Comparison of ENCODE assay signal across 35 mouse cellular contexts in the genomic region with DNA sequence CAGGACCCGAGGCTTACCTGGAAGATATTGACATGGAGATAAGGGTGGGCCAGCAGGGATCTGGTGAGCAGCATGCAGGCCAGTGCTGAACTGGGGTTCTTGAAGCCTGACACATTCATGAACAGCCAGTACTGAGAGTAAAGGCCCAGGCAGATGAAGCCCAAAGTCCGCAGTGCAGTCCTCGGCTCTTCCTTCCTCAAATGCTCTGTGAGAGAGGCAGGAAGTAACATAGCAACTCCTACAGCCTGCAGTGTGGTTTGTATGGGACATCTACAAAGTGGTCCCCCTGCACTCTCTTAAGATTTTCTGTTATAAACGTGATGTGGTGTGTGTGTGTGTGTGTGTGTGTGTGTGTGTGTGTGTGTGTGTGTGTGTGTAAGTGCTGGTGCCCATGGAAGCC. TPM values are rescaled to one million over a fixed set of nuclear protein-coding genes. Genes with fewer than 3 reads are reported as not detected.
DNase-seq lines count a peak whose midpoint lies in the region; ATAC-seq and TF ChIP-seq lines count a peak whose summit lies in the region.
"Had no signal": no experiment of that assay in that cellular context is flagged by ENCODE, and none has a peak within 500 bp of the region (broad histone marks: within the 10 kb centered on the region; RNA-seq: fewer than 3 reads in every experiment).

No protein-coding gene starts in this region.

- H3K9me3 ChIP-seq in liver, postnatal 0 days (ENCODE audit: low read length): no peaks in the 10 kb centered on the region
- no peaks in the 10 kb centered on the region for H3K9me3 ChIP-seq in liver, embryonic 12.5 days (replicated peaks)
- H3K9me3 ChIP-seq: embryonic facial prominence, embryonic 10.5 days; embryonic facial prominence, embryonic 15.5 days; forebrain, embryonic 12.5 days; G1E; hindbrain, embryonic 15.5 days; liver, embryonic 15.5 days; lung, embryonic 15.5 days; midbrain, embryonic 13.5 days had no signal

- H3K4me3 ChIP-seq in liver, postnatal 0 days (ENCODE audit: low read depth, low read length): no peak overlapping the region
- H3K4me3 ChIP-seq in liver, embryonic 12.5 days: no peak overlapping the region
- H3K4me3 ChIP-seq: embryonic facial prominence, embryonic 10.5 days; embryonic facial prominence, embryonic 15.5 days; forebrain, embryonic 12.5 days; hindbrain, embryonic 15.5 days; liver, embryonic 15.5 days; lung, embryonic 15.5 days; midbrain, embryonic 13.5 days had no signal

- H3K9ac ChIP-seq in liver, postnatal 0 days (replicated peaks): no peak overlapping the region
- H3K9ac ChIP-seq in liver, embryonic 12.5 days: no peak overlapping the region
- H3K9ac ChIP-seq: embryonic facial prominence, embryonic 15.5 days; forebrain, embryonic 12.5 days; forebrain, postnatal 0 days; hindbrain, embryonic 15.5 days; liver, embryonic 15.5 days; lung, embryonic 15.5 days; midbrain, embryonic 13.5 days had no signal

- H3K36me3 ChIP-seq in liver, postnatal 0 days (replicated peaks; ENCODE audit: insufficient read depth, low read length): 0 out of 2 replicates have a peak, but pooled peaks cover 6% of the 10 kb centered on the region
- H3K36me3 ChIP-seq in liver, embryonic 12.5 days: peaks cover 10% of the 10 kb centered on the region; the same call in 1 of the 2 replicates
- H3K36me3 ChIP-seq: embryonic facial prominence, embryonic 10.5 days; embryonic facial prominence, embryonic 15.5 days; forebrain, embryonic 12.5 days; G1E; hindbrain, embryonic 15.5 days; lung, embryonic 15.5 days; midbrain, embryonic 13.5 days had no signal

- 18% methylated on average over 4 of the region's 4 CpGs for WGBS in liver, postnatal 0 days (ENCODE audit: insufficient replicate concordance)
- 25% methylated on average over 4 of the region's 4 CpGs for WGBS in liver, embryonic 12.5 days (ENCODE audit: insufficient replicate concordance)

- peaks cover 5% of the 10 kb centered on the region; the same call in 1 of the 2 replicates for H3K4me1 ChIP-seq in liver, postnatal 0 days (ENCODE audit: insufficient read depth)
- peaks cover 16% of the 10 kb centered on the region for H3K4me1 ChIP-seq in liver, embryonic 12.5 days
- H3K4me1 ChIP-seq: embryonic facial prominence, embryonic 15.5 days had no signal

- no peaks in the 10 kb centered on the region for H3K27me3 ChIP-seq in liver, postnatal 0 days (ENCODE audit: insufficient read depth, low read length)
- no peaks in the 10 kb centered on the region for H3K27me3 ChIP-seq in liver, embryonic 12.5 days (replicated peaks)
- H3K27me3 ChIP-seq: embryonic facial prominence, embryonic 15.5 days; forebrain, embryonic 12.5 days; hindbrain, embryonic 15.5 days; liver, embryonic 15.5 days; lung, embryonic 15.5 days; midbrain, embryonic 13.5 days had no signal

- no peak for ATAC-seq in liver, postnatal 0 days
- no peak for ATAC-seq in liver, embryonic 12.5 days
- ATAC-seq in granulocyte monocyte progenitor cell, adult 5-6 weeks (replicated peaks; ENCODE audit: poor library complexity, severe bottlenecking): peak; percentile 75
- peak; percentile 56 for ATAC-seq in monocyte, adult 5-6 weeks (replicated peaks; ENCODE audit: insufficient number of reproducible peaks, low FRiP score, low TSS enrichment, poor library complexity, severe bottlenecking)
- ATAC-seq: forebrain, postnatal 0 days; inflammation-experienced regulatory T-cells, adult 6 months; midbrain, embryonic 13.5 days had no signal

- TF ChIP-seq EP300 in liver, postnatal 0 days (IDR thresholded peaks at IDR 0.05; ENCODE audit: low read depth): no peak

- H3K4me2 ChIP-seq in liver, postnatal 0 days (ENCODE audit: low read depth, low read length): 0 out of 2 replicates have a peak overlapping the region, but pooled peaks have one; percentile 26
- H3K4me2 ChIP-seq in liver, embryonic 12.5 days: no peak overlapping the region
- H3K4me2 ChIP-seq: embryonic facial prominence, embryonic 15.5 days; forebrain, embryonic 12.5 days; heart, embryonic 11.5 days; hindbrain, embryonic 15.5 days; liver, embryonic 15.5 days; lung, embryonic 15.5 days; midbrain, embryonic 13.5 days had no signal

- peak overlapping the region; percentile 72 for H3K27ac ChIP-seq in liver, postnatal 0 days (ENCODE audit: low read depth)
- no peak overlapping the region for H3K27ac ChIP-seq in liver, embryonic 12.5 days
- H3K27ac ChIP-seq: embryonic facial prominence, embryonic 10.5 days; embryonic facial prominence, embryonic 15.5 days; forebrain, embryonic 12.5 days; hindbrain, embryonic 15.5 days; liver, embryonic 15.5 days; lung, embryonic 15.5 days; midbrain, embryonic 13.5 days had no signal

- no peak for TF ChIP-seq CTCF in liver, postnatal 0 days (IDR thresholded peaks at IDR 0.05; ENCODE audit: low read depth)

- DNase-seq in cerebellum, adult 9-11 months: peak; percentile 8
- no peak for DNase-seq in cerebellum, postnatal 10 days
- DNase-seq in liver, postnatal 0 days: peak; percentile 13
- no peak for DNase-seq in adrenal gland, adult 18-20 months (ENCODE audit: low spot score in 2 of 2)
- DNase-seq in kidney, postnatal 36 days: no peak
- DNase-seq: adrenal gland, postnatal 10 days; cerebellum, adult 11-12 months; cerebellum, postnatal 14 days; forebrain, postnatal 0 days; gastrocnemius, postnatal 10 days; heart, postnatal 4 days; kidney, adult 2 months; left cerebral cortex, postnatal 4 days; thymus, adult 2 months; thymus, postnatal 36 days had no signal

RNA-seq across cellular contexts. Expression of a gene that starts 8.4 kb away (rescaled TPM):
- 7.0 and 7.3 TPM in 2 replicates for polyA plus RNA-seq in liver, postnatal 0 days (2015; fragmentation: Nextera tagmentation; extraction: Ambion mirVana)
- polyA plus RNA-seq in liver, embryonic 12.5 days (2016; fragmentation: Nextera tagmentation; extraction: Ambion mirVana): 17.1 and 17.8 TPM in 2 replicates
- total RNA-seq in granulocyte monocyte progenitor cell, adult 5-6 weeks (2014; fragmentation: Nextera tagmentation): 23.9 and 26.4 TPM in 2 replicates
- total RNA-seq in granulocyte monocyte progenitor cell, adult 5-6 weeks (2017): 9.7 and 14.2 TPM in 2 replicates
- total RNA-seq in monocyte, adult 5-6 weeks (2017): 8.4 to 14.8 TPM (median 11.7 TPM) in 3 replicates
- total RNA-seq in adrenal gland, adult 18-20 months (2021): 1,000 to 10,000 TPM; 1,063 to 1,343 TPM

RNA-seq across cellular contexts. Expression of a gene that starts 12.2 kb away (rescaled TPM):
- polyA plus RNA-seq in liver, postnatal 0 days (2015; fragmentation: Nextera tagmentation; extraction: Ambion mirVana): 4.6 and 4.9 TPM in 2 replicates
- polyA plus RNA-seq in liver, embryonic 12.5 days (2016; fragmentation: Nextera tagmentation; extraction: Ambion mirVana): 2.2 and 2.4 TPM in 2 replicates
- total RNA-seq in granulocyte monocyte progenitor cell, adult 5-6 weeks (2014; fragmentation: Nextera tagmentation): 1.2 and 1.3 TPM in 2 replicates
- total RNA-seq in granulocyte monocyte progenitor cell, adult 5-6 weeks (2017): 1.4 and 2.9 TPM in 2 replicates
- total RNA-seq in monocyte, adult 5-6 weeks (2017): 0.11 to 0.78 TPM (median 0.38 TPM) in 3 replicates
- 10 to 100 TPM; 43.9 to 59.6 TPM for total RNA-seq in adrenal gland, adult 18-20 months (2021)
- total RNA-seq: megakaryocyte-erythroid progenitor cell, adult 5-6 weeks had no signal
- polyA plus RNA-seq: G1E had no signal

RNA-seq across cellular contexts. Expression of a gene that starts 18.2 kb away (rescaled TPM):
- polyA plus RNA-seq in liver, postnatal 0 days (2015; fragmentation: Nextera tagmentation; extraction: Ambion mirVana): 0.04 and 0.09 TPM in 2 replicates
- 0.51 and 0.62 TPM in 2 replicates for polyA plus RNA-seq in liver, embryonic 12.5 days (2016; fragmentation: Nextera tagmentation; extraction: Ambion mirVana)
- not detected in 2 replicates for total RNA-seq in granulocyte monocyte progenitor cell, adult 5-6 weeks (2014; fragmentation: Nextera tagmentation)
- total RNA-seq in granulocyte monocyte progenitor cell, adult 5-6 weeks (2017): not detected in 2 replicates
- total RNA-seq in monocyte, adult 5-6 weeks (2017): not detected in 3 replicates
- total RNA-seq in adrenal gland, adult 18-20 months (2021): 10 to 100 TPM in 1 of 2 experiments, 1 to 10 TPM in 1; 2.2 to 10.6 TPM
- total RNA-seq: megakaryocyte-erythroid progenitor cell, adult 5-6 weeks had no signal
- polyA plus RNA-seq: embryonic facial prominence, embryonic 15.5 days; forebrain, embryonic 12.5 days; G1E; heart, postnatal 0 days; inflammation-experienced regulatory T-cells, adult 6 months; kidney, embryonic 16.5 days had no signal

RNA-seq across cellular contexts. Expression of a gene that starts 21.7 kb away (rescaled TPM):
- not detected in 2 replicates for polyA plus RNA-seq in liver, postnatal 0 days (2015; fragmentation: Nextera tagmentation; extraction: Ambion mirVana)
- polyA plus RNA-seq in liver, embryonic 12.5 days (2016; fragmentation: Nextera tagmentation; extraction: Ambion mirVana): not detected in 2 replicates
- total RNA-seq in granulocyte monocyte progenitor cell, adult 5-6 weeks (2014; fragmentation: Nextera tagmentation): not detected in 2 replicates
- total RNA-seq in granulocyte monocyte progenitor cell, adult 5-6 weeks (2017): not detected in 2 replicates
- not detected in 3 replicates for total RNA-seq in monocyte, adult 5-6 weeks (2017)
- total RNA-seq in adrenal gland, adult 18-20 months (2021): not detected
- total RNA-seq: adrenal gland, postnatal 10 days; forebrain, postnatal 0 days; G1E; gastrocnemius, postnatal 10 days; heart, postnatal 4 days; layer of hippocampus, postnatal 14 days; left cerebral cortex, postnatal 4 days; megakaryocyte-erythroid progenitor cell, adult 5-6 weeks; neutrophil, adult 5-6 weeks had no signal
- polyA plus RNA-seq: embryonic facial prominence, embryonic 10.5 days; forebrain, embryonic 12.5 days; G1E; heart, embryonic 11.5 days; heart, postnatal 0 days; inflammation-experienced regulatory T-cells, adult 6 months; kidney, adult 2 months; kidney, embryonic 16.5 days; liver, embryonic 15.5 days; lung, embryonic 15.5 days; midbrain, embryonic 13.5 days; neural tube, embryonic 11.5 days had no signal

RNA-seq across cellular contexts. Expression of a gene that starts 36.6 kb away (rescaled TPM):
- 0.29 and 0.46 TPM in 2 replicates for polyA plus RNA-seq in liver, postnatal 0 days (2015; fragmentation: Nextera tagmentation; extraction: Ambion mirVana)
- 0.25 and 0.32 TPM in 2 replicates for polyA plus RNA-seq in liver, embryonic 12.5 days (2016; fragmentation: Nextera tagmentation; extraction: Ambion mirVana)
- not detected in 2 replicates for total RNA-seq in granulocyte monocyte progenitor cell, adult 5-6 weeks (2014; fragmentation: Nextera tagmentation)
- not detected in 2 replicates for total RNA-seq in granulocyte monocyte progenitor cell, adult 5-6 weeks (2017)
- total RNA-seq in monocyte, adult 5-6 weeks (2017): not detected in 3 replicates
- under 1 TPM; 0.36 to 0.74 TPM for total RNA-seq in adrenal gland, adult 18-20 months (2021)
- total RNA-seq: megakaryocyte-erythroid progenitor cell, adult 5-6 weeks; neutrophil, adult 5-6 weeks had no signal
- polyA plus RNA-seq: forebrain, embryonic 12.5 days; G1E; inflammation-experienced regulatory T-cells, adult 6 months; kidney, embryonic 16.5 days; limb, embryonic 14.5 days; lung, embryonic 15.5 days; neural tube, embryonic 11.5 days had no signal

Comparison
In these comparisons a context has a peak if more than half of its experiments do, and no peak if none do; other contexts are left out.
1. DNase-seq: peak in cerebellum, adult 9-11 months (single experiment) and liver, postnatal 0 days (single experiment); none in cerebellum, postnatal 10 days (0 of 2), adrenal gland, adult 18-20 months (0 of 2) and kidney, postnatal 36 days (0 of 2).
2. ATAC-seq: peak in granulocyte monocyte progenitor cell, adult 5-6 weeks (single experiment) and monocyte, adult 5-6 weeks (single experiment); none in liver, postnatal 0 days (single experiment) and liver, embryonic 12.5 days (single experiment).
3. RNA of a gene that starts 8.4 kb away (total RNA-seq): 1,063 to 1,343 TPM in adrenal gland, adult 18-20 months; 9.7 to 26.4 TPM in granulocyte monocyte progenitor cell, adult 5-6 weeks and 8.4 to 14.8 TPM in monocyte, adult 5-6 weeks; every median in the first group is over 10 times any median in the second.
4. RNA of a gene that starts 12.2 kb away (total RNA-seq): 43.9 to 59.6 TPM in adrenal gland, adult 18-20 months; 1.2 to 2.9 TPM in granulocyte monocyte progenitor cell, adult 5-6 weeks and 0.11 to 0.78 TPM in monocyte, adult 5-6 weeks; every median in the first group is over 10 times any median in the second.